Mouse (Mus musculus) gonadal fat pad, adult 2 months (tissue): ENCODE results near the gene Smyd1. TPM values are rescaled to one million over a fixed set of nuclear protein-coding genes. Genes with fewer than 3 reads are reported as not detected.

ENCODE experiments used
- DNase-seq: peaks from one replicate; pipeline ENCODE4 v3.0.0-alpha.2; 2012; ENCODE audit warnings: low read depth
- polyA plus RNA-seq: library from polyadenylated mRNA; depleted of rRNA; stranded (reverse); fragments of >200 nt; gene quantifications from 2 replicates; pipeline ENCODE4 v1.2.3, GENCODE M21; 2012; rRNA removed

The Smyd1 gene
- polyA plus RNA-seq, 1 experiment: 0.85 TPM

GRCm38 (mm10) chr6:71208691-71209090 lies 113.3 kb downstream of the Smyd1 start:
- no peak for DNase-seq

- DNase-seq: no peak
These were observed 117.9 kb downstream of the Smyd1 start for GRCm38 (mm10) chr6:71204166-71204565.

- DNase-seq: no peak
These were observed 118.4 kb downstream of the Smyd1 start for GRCm38 (mm10) chr6:71203674-71204073.

GRCm38 (mm10) chr6:71201925-71202324 lies 120.1 kb downstream of the Smyd1 start:
- no peak for DNase-seq

- DNase-seq: no peak
These were observed 122.4 kb downstream of the Smyd1 start, which contains the start of gene Fabp1 for GRCm38 (mm10) chr6:71199612-71200011. TSS of gene Fabp1 (plus strand) at chr6:71199827.

GRCm38 (mm10) chr6:71197636-71198535 lies 124.1 kb downstream of the Smyd1 start:
- no peak for DNase-seq

- DNase-seq: no peak
These were observed 125.9 kb downstream of the Smyd1 start for GRCm38 (mm10) chr6:71196107-71196506.

GRCm38 (mm10) chr6:71193151-71193740 lies 128.8 kb downstream of the Smyd1 start:
- DNase-seq: no peak

GRCm38 (mm10) chr6:71190501-71190900 lies 131.5 kb downstream of the Smyd1 start:
- no peak for DNase-seq

GRCm38 (mm10) chr6:71189578-71189977 lies 132.5 kb downstream of the Smyd1 start:
- no peak for DNase-seq

GRCm38 (mm10) chr6:71184941-71185604 lies 137.0 kb downstream of the Smyd1 start:
- peak; percentile 99 for DNase-seq

GRCm38 (mm10) chr6:71180596-71180995 lies 141.4 kb downstream of the Smyd1 start:
- no peak for DNase-seq

GRCm38 (mm10) chr6:71172812-71173580 lies 149.0 kb downstream of the Smyd1 start:
- no peak for DNase-seq

GRCm38 (mm10) chr6:71166551-71167169 lies 155.4 kb downstream of the Smyd1 start:
- DNase-seq: no peak

GRCm38 (mm10) chr6:71164394-71164793 lies 157.6 kb downstream of the Smyd1 start:
- no peak for DNase-seq

Other genes with a start within 250 kb of the Smyd1 start
- gene Thnsl2, start 177.8 kb downstream of the Smyd1 start, polyA plus RNA-seq: 19.5 and 20.4 TPM in 2 replicates
- 0.26 and 2.8 TPM in 2 replicates for gene Fabp1, start 122.4 kb downstream of the Smyd1 start, polyA plus RNA-seq
- 15.1 and 16.4 TPM in 2 replicates for gene Krcc1, start 50.6 kb downstream of the Smyd1 start, polyA plus RNA-seq
- 0.07 and 0.08 TPM in 2 replicates for gene Cd8b1, start 555 bp upstream of the Smyd1 start, polyA plus RNA-seq
- 0.08 and 0.20 TPM in 2 replicates for gene Cd8a, start 51.2 kb upstream of the Smyd1 start, polyA plus RNA-seq
- gene Rmnd5a, start 118.4 kb upstream of the Smyd1 start, polyA plus RNA-seq: 26.5 and 28.1 TPM in 2 replicates
- 10.9 and 17.7 TPM in 2 replicates for gene Rnf103, start 171.7 kb upstream of the Smyd1 start, polyA plus RNA-seq
- 53.2 and 54.2 TPM in 2 replicates for gene Chmp3, start 221.6 kb upstream of the Smyd1 start, polyA plus RNA-seq